Mouse (Mus musculus) midbrain, embryonic 12.5 days (tissue): ENCODE results near the gene Scn9a. TPM values are rescaled to one million over a fixed set of nuclear protein-coding genes. Genes with fewer than 3 reads are reported as not detected.
A peak's percentile ranks its signal among the peaks of the same experiment; 100 is the strongest.

ENCODE experiments used
- ATAC-seq: fragments of 200-750 bp; cut with Nextera tagmentation; 2 replicates; pipeline ENCODE4 v1.8.0; 2017; ENCODE audit warnings: low read depth, moderate TSS enrichment, moderate library complexity; ENCODE audit not compliant: low FRiP score
- H3K27ac ChIP-seq: fragments of 300-500 bp; sonication (generic); replicated peaks from 2 replicates; pipeline ENCODE4 v1.5.1; 2016; ENCODE audit warnings: mild to moderate bottlenecking
- H3K27me3 ChIP-seq: fragments of 300-500 bp; sonication (generic); 2 replicates; pipeline ENCODE4 v1.6.1; 2016; ENCODE audit warnings: mild to moderate bottlenecking
- H3K36me3 ChIP-seq: fragments of 300-500 bp; sonication (generic); 2 replicates; pipeline ENCODE4 v1.6.1; 2016
- H3K4me1 ChIP-seq: fragments of 300-500 bp; sonication (generic); 2 replicates; pipeline ENCODE4 v1.6.1; 2016
- H3K4me2 ChIP-seq: fragments of 300-500 bp; sonication (generic); replicated peaks from 2 replicates; pipeline ENCODE4 v1.6.1; 2016; ENCODE audit warnings: mild to moderate bottlenecking, moderate library complexity
- H3K4me3 ChIP-seq: fragments of 300-500 bp; sonication (generic); 2 replicates; pipeline ENCODE4 v1.5.1; 2016; ENCODE audit warnings: mild to moderate bottlenecking
- H3K9ac ChIP-seq: fragments of 300-500 bp; sonication (generic); replicated peaks from 2 replicates; pipeline ENCODE4 v1.6.1; 2016; ENCODE audit warnings: mild to moderate bottlenecking, moderate library complexity
- H3K9me3 ChIP-seq: fragments of 300-500 bp; sonication (generic); 2 replicates; pipeline ENCODE4 v1.6.1; 2016; ENCODE audit warnings: mild to moderate bottlenecking
- WGBS: fragments of 180-500 bp; shearing (Covaris S2); methylation state at CpG from one replicate; pipeline ENCODE4 v1.1.7; 2016; 5-methylcytosine and 5-hydroxymethylcytosine counted together
- polyA plus RNA-seq: library from polyadenylated mRNA; unstranded; fragments of >200 nt; fragmentation: Nextera tagmentation; extraction: Ambion mirVana; gene quantifications from 2 replicates; pipeline ENCODE4 v1.2.1, GENCODE M21; 2016

Scn9a gene
- polyA plus RNA-seq, 1 experiment from 2014 or later = 3.4 TPM

DNA sequence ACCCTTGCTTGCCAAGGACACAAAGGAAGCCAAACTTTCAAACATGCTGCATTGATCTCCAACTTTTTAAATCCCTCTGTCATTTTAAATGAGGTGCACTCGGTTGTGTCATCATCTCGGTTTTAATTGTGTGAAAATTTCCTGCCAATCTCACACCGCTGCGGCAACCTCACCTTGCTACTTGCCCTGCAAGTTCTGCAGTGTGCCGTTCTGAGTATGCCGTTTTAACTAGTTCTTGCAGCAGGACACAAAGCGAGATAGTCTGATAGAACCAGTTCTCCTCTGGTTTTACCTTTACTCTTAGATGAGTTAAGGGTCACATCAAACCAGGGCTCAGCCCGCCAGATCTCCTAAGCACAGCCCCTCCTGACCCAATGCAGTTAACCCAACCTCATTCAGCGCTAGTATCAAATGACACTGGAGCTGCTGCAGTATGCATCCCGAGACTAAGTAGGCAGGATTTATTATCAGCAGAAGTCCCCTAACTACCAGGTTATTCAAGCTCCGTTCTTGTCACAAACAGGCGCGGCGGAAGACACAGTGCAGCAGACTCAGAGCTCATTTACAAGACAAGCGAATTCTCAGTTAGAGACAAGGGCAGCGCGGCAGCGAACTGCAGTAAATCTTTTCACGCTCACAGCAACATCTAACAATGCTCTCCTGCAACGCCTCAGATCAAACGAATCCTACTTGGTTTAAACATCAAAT lies 194.8 kb downstream of the Scn9a start:
- 0 out of 2 replicates have a peak overlapping the region, but pooled peaks have one; percentile 4 for H3K9ac ChIP-seq
- 7% methylated on average over 21 of the region's 21 CpGs for WGBS
- ATAC-seq = peak; percentile 78
- no peak overlapping the region for H3K27ac ChIP-seq
- H3K4me1 ChIP-seq = peaks cover 16% of the 10 kb centered on the region
- no peaks in the 10 kb centered on the region for H3K27me3 ChIP-seq
- H3K4me3 ChIP-seq = peak overlapping the region; percentile 37
- H3K36me3 ChIP-seq = no peaks in the 10 kb centered on the region
- H3K9me3 ChIP-seq = no peaks in the 10 kb centered on the region
- peak overlapping the region; percentile 58 for H3K4me2 ChIP-seq

DNA sequence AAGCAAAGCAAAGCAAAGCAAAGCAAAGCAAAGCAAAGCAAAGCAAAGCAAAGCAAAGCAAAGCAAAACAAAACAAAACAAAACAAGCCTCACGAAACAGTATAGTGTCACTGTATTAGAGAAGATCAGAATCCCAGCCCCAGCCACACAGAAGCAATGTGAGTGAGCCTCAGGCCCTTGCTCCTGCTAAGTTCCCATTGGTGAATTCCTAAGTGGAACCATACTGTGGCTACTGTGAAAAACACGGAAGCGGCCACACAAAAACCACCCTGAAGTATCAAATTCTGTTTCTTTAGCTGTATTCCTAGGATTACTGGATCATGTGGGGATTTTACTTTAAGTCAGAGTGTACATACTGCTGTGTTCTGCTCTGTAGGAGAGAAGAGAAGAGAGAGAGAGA lies 198.5 kb downstream of the Scn9a start:
- no peaks in the 10 kb centered on the region for H3K36me3 ChIP-seq
- no peak overlapping the region for H3K4me3 ChIP-seq
- WGBS = 56% methylated on average over 3 of the region's 3 CpGs
- no peak for ATAC-seq
- no peak overlapping the region for H3K9ac ChIP-seq
- H3K4me1 ChIP-seq = peaks cover 16% of the 10 kb centered on the region
- no peak overlapping the region for H3K4me2 ChIP-seq
- H3K27ac ChIP-seq = no peak overlapping the region
- no peaks in the 10 kb centered on the region for H3K9me3 ChIP-seq
- no peaks in the 10 kb centered on the region for H3K27me3 ChIP-seq

Other genes with a start within 250 kb of the Scn9a start
- gene Scn1a, start 194.1 kb downstream of the Scn9a start, polyA plus RNA-seq = 3.7 and 4.2 TPM in 2 replicates
- gene Scn7a, start 150.0 kb upstream of the Scn9a start, polyA plus RNA-seq = 0.37 and 0.39 TPM in 2 replicates